Mouse (Mus musculus) kidney, postnatal 4 days (tissue): ENCODE data around the gene Ppfia3.

Source experiments
- DNase-seq, 2 experiments: peaks; one replicate each; pipeline ENCODE4 v3.0.0; 2021; ENCODE audit warnings: mixed read lengths in 2 of 2

The Ppfia3 gene

DNA sequence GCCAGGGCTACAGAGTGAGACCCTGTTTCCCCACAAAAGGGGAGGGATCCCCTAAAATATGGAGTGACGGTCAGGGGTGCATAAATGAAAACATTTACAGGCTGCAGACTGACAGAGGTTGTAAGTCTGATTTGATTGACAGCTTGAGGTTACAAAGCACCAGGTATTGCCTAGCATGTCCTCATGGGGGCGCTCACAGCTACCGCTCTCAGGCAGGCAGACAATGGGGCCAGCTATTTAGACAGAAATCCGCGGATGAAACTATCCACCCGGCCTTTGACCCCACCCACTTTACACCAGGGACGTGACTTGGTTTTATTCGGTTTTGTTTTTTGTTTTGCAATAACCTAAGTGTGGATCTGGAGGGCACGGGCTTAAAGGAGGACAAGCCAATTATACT is 57.4 kb downstream of the Ppfia3 start:
- peak; percentile 75 to 78 for DNase-seq

DNA sequence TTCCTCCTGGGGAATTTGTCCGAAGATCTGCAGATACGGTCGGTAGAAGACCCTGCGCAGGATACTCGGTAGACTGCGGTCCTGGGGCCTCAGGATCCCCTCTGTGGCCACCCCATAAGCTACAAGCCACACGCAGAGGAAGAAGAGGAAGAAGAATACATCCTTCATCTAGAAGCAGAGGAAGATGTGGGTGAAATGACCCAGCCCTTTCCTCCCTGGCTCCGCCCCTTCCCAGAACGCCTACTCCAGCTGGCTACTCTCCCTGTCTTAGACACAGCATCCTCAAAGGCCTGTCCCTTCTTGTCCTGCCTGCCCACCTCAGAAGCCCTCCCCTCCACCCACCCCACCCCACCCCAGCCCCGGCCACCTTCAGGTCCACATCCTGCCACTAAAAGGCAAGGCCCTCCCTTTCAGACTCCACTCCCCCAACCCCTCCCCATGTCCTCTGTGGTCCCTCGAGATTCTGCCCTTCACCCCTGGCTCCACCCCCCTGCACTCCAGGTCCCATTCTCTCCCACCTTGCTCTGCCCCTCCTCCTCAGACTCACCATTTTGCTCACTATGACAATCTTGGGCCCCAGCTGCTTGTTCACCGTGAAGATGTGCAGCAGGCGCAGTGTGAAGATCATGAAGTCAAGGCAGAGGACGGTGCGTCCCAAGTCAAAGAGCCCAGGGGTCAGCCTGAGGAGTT is 58.1 kb downstream of the Ppfia3 start:
- peak in 1 of 2 experiments; percentile 36 for DNase-seq

DNA sequence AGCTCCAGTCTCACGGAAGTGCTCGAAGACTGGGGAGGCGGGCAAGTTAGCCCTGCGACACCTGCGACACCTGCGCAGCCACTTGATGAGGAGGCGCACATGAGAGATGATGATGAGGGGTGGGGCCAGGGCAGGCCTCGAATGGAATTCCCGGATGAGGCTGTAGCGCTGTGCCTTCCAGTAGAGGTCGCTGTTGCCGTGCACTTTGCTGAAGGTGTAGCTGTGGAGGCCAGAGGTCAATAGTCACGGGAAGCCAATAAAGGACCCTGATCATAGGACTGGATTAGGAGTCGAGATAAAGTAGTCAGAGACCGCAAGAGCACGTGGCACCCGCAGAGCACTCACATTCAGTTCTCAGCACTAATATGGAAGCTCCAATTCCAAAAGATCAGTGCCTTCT is 61.5 kb downstream of the Ppfia3 start:
- peak; percentile 80 to 85 for DNase-seq

- DNase-seq, result peak in 1 of 2 experiments; percentile 13
Observed at GRCm38 (mm10) chr7:45304869-45305268, 62.0 kb downstream of the Ppfia3 start.

- no peak for DNase-seq
Observed at GRCm38 (mm10) chr7:45302626-45303025, 64.2 kb downstream of the Ppfia3 start.

DNA sequence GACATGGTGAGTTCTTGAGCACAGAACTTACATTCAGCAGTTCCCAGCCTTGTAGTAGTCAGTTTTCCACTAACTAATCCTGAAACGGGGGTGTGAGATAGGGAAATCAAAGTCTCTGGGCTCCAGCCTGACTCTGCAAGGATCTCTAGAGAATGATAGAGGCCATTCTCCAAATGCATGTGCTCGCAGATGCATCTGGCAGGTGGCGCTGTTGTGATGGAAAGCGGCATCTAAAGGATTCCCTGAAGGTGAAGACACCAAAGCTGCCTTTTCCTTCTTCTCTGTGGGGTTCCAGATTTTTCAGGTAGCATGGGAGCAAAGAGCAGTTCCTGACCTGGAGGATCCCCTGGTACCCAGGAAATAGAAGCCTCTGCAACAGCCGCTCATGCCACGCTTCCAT is 66.5 kb downstream of the Ppfia3 start:
- peak; percentile 86 to 88 for DNase-seq

- peak; percentile 78 to 83 for DNase-seq
Observed at GRCm38 (mm10) chr7:45299752-45300151, 67.1 kb downstream of the Ppfia3 start.

DNA sequence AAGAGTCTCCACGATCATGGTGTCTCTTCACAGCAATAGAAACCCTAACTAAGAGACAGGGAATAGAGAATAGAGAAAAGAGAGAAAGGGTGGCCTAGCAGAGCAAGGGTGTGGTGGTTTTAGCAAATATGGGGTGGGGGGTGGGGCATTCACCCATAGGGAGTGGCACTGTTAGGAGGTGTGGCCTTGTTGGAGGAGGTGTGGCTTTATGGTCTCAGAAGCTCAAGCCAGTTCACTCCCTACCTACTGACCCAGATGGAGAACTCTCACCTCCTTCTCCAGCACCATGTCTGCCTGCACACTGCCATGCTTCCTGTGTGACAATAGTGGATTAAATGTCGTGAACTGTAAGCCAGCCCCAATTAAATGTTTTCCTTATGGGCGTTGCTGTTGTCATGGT is 69.3 kb downstream of the Ppfia3 start:
- no peak for DNase-seq

DNA sequence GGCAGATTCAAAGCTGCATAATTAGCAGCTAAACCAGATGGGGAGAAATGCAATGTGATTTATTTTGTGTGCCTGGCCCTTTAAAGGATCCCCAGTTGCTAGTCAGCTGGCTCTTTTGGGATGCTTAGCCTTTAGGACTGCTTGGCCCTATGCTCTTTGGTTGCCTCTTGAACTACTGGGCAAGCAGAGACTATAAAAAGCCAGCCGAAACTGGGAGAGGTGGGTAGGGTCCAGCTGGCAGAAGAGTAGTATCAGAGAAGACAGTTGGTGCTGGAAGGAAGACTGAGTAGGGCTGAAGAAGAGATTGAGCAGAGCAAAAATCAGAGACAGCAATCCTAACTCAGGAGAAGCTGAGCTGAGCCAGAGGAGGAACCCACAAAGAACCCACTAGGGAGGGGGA is 70.2 kb downstream of the Ppfia3 start:
- no peak for DNase-seq
